Mouse (Mus musculus) megakaryocyte, embryonic 14.5 days (primary cell): ENCODE measurements around the gene Aurkb. TPM values are rescaled to one million over a fixed set of nuclear protein-coding genes. Genes with fewer than 3 reads are reported as not detected.

Experiments
- H3K27me3 ChIP-seq: replicated peaks from 2 replicates; pipeline ENCODE3; 2012; ENCODE audit warnings: inconsistent platforms
- H3K36me3 ChIP-seq: replicated peaks from 2 replicates; pipeline ENCODE3; 2012; ENCODE audit warnings: low read length, inconsistent platforms, mixed read lengths
- H3K4me1 ChIP-seq: 2 replicates; pipeline ENCODE4 v1.6.1; 2012; ENCODE audit warnings: inconsistent platforms
- H3K4me3 ChIP-seq: replicated peaks from 2 replicates; pipeline ENCODE3; 2012; ENCODE audit warnings: moderate library complexity, mild to moderate bottlenecking, inconsistent platforms
- H3K9me3 ChIP-seq: 2 replicates; pipeline ENCODE4 v1.6.1; 2012; ENCODE audit warnings: inconsistent platforms
- FLI1 ChIP-seq: IDR thresholded peaks from 2 replicates; pipeline ENCODE4 v1.6.1; 2012; ENCODE audit warnings: low read length, inconsistent platforms, mixed read lengths
- GATA1 ChIP-seq: IDR thresholded peaks from 3 replicates; pipeline ENCODE4 v1.6.1; 2012; ENCODE audit warnings: mixed read lengths, low read length, inconsistent platforms, borderline replicate concordance
- polyA plus RNA-seq: library from polyadenylated mRNA; stranded (reverse); fragments of >175 nt; gene quantifications from 2 replicates; pipeline ENCODE4 v1.2.3, GENCODE M21; 2012; ENCODE audit warnings: low replicate concordance; ENCODE audit not compliant: insufficient read depth

Gene Aurkb
- polyA plus RNA-seq, 1 experiment, result 41.3 TPM

DNA sequence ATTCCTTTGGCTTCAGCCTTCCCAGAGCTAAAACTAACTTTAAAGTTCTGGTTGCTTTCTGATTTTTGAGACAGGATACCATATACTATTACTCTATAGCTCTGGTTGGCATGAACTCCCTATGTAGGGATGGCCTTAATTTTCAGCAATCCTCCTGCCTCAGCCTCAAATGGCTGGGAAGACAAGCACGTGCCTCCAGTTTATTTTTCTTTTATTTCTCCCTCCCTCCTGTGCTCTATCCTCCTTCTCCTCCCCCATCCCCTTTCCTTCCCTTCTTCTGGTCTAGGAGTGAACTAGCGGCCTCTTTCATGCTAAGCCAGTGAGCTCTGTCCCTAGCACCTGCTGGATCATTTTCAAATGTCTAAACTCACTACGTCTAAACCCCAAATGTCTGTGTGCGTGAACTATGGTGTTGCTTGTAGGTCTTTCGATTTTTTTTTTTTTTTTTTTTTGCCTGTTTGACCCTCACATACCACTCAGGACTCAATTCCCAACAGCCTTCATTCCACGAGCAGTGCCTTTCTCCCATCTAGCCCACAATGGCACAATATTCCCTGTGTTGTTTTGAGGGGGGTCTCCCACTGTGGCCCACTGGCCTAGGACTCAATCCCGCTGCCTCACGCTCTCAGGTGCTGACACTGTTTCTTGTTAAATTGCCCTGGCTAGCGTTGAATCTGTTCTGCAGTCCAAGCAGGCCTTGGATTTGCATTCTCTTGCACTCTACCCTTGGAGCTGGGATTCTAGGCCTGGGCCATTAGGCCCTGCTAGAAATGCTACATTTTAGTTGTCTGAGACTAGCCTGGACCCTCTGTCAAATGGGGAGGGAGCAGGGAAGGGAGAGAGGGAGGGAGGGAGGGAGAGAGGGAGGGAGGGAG, 19.0 kb downstream of the Aurkb start:
- no peaks in the 10 kb centered on the region for H3K27me3 ChIP-seq
- peaks cover 51% of the 10 kb centered on the region for H3K4me1 ChIP-seq
- peak overlapping the region; percentile 93 for H3K4me3 ChIP-seq
- no peaks in the 10 kb centered on the region for H3K9me3 ChIP-seq
- no peaks in the 10 kb centered on the region for H3K36me3 ChIP-seq
- TF ChIP-seq GATA1 (no peak), FLI1 (no peak)

DNA sequence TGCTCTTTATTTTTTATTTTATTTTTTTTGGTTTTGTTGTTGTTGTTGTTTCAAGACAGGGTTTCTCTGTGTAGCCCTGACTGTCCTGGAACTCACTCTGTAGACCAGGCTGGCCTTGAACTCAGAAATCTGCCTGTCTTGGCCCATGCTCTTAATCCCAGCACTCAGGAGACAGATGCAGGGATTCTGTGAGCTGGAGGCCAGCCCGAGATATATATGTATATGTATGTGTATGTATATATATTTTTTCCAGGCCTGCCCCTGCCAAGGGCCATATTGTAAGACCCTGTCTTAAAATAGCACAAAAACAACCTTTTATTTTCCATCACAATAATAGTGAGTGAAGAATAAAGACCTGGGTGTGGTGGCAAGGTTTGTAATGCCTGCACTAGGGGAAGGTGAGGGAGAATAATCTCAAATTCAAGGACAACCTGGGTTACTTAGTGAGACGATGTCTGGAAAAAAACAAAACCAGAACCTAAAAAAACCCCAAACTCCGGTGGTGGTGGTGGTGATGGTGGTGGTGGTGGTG, 20.0 kb downstream of the Aurkb start:
- no peaks in the 10 kb centered on the region for H3K27me3 ChIP-seq
- no peaks in the 10 kb centered on the region for H3K36me3 ChIP-seq
- TF ChIP-seq FLI1 (no peak), GATA1 (no peak)
- H3K4me1 ChIP-seq, result peaks cover 60% of the 10 kb centered on the region
- H3K9me3 ChIP-seq, result no peaks in the 10 kb centered on the region
- peak overlapping the region; percentile 33 for H3K4me3 ChIP-seq

DNA sequence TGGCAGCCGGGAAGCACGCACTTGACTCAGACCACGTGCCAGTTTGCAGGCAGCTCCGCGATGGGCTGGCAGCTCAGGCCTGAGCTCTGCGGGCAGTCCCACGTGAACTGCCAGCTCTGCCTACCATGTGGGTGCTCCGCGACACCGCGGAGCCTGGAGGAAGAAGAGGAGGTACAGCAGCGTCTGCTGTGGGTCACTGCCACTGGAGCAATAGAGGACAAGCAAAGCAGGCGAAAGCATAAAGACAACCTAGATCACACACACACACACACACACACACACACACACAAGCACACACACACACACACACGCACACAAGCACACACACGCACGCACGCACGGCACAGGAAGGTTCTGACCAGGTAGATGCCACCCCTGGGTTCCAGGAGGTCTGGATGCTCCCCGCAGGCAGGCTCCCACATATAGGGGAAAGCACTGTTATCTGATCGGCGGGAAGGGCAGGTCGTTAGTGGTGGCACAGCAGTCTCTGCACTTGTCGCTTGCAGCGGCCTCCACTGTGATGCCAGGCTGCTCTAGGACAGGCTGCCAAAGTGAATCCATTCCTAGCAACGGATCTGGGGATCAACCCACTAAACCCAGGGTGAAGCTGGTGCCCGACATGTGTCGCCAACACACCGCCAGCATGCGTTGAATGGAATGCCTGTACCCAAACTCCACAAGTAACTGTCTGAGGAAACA, 20.9 kb downstream of the Aurkb start:
- Histone ChIP-seq H3K36me3 (no peaks in the 10 kb centered on the region), H3K9me3 (no peaks in the 10 kb centered on the region), H3K27me3 (no peaks in the 10 kb centered on the region), H3K4me3 (peak overlapping the region; percentile 90), H3K4me1 (peaks cover 59% of the 10 kb centered on the region)
- TF ChIP-seq GATA1 (0 out of 3 replicates have a peak, but pooled peaks have one; percentile 54), FLI1 (no peak)

DNA sequence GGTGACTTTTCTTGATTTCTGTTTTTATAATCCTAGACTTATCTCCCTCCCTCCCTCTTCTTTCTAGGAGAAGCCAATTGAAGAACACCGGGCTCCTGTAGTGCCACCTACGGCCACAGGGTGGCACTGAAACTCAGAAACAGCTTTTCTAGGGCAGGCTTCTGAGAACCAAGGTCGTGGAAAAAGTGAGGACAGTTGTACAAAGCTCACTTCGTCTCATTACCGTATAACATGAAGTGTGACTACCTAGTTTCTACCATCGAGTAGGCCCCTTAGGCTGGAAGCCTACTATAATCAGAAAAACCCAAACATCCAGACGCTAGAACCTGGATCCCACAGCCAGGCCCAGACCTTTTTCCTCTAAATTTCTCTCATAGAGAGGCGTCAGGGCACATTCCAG, 21.5 kb downstream of the Aurkb start:
- Histone ChIP-seq H3K4me3 (peak overlapping the region; percentile 28), H3K4me1 (peaks cover 59% of the 10 kb centered on the region), H3K9me3 (no peaks in the 10 kb centered on the region), H3K36me3 (no peaks in the 10 kb centered on the region), H3K27me3 (no peaks in the 10 kb centered on the region)
- TF ChIP-seq GATA1 (no peak), FLI1 (no peak)

DNA sequence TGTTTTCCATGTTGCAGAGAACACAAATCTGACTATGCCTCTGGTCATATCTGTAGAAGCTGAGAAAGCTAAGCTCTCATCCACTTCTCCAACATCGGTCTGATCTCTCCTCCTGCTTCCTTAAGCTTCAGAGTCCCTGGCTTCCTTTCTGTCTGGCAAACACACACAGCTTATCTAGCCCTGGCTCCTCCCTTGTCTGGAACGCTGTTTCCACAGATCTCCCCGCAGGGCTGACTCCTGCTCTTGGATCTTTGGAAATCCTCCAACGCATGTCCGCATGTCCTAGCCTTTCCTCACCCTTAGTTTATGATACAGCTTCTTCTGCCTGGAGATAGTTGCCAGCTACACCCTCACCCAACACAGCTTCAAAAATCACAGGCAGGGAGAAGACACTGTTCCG, 22.2 kb downstream of the Aurkb start:
- H3K27me3 ChIP-seq, result no peaks in the 10 kb centered on the region
- TF ChIP-seq GATA1 (no peak), FLI1 (no peak)
- peaks cover 66% of the 10 kb centered on the region for H3K4me1 ChIP-seq
- no peaks in the 10 kb centered on the region for H3K9me3 ChIP-seq
- H3K36me3 ChIP-seq, result no peaks in the 10 kb centered on the region
- H3K4me3 ChIP-seq, result no peak overlapping the region

DNA sequence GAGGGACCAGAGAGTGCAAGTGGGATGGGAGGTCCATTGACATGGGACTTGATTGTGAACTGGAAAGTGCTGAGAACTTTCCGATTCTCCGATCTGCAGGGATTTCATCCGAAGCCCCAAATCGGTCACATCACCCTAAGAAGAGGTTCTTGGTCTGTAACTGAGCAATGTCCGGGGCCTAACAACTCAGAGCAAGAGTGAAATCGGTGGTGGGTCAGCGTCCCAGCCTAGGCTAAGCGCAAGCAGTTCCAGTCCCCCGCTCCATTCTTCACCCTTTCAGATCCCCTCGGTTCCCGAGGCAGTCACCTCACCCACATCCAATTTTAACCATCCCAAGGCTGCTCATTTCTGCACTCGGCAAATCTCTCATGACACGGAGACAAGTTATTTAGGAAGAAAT, 24.6 kb downstream of the Aurkb start:
- peaks cover 75% of the 10 kb centered on the region for H3K4me1 ChIP-seq
- no peaks in the 10 kb centered on the region for H3K9me3 ChIP-seq
- H3K4me3 ChIP-seq, result peak overlapping the region; percentile 98
- TF ChIP-seq GATA1 (no peak), FLI1 (no peak)
- H3K36me3 ChIP-seq, result no peaks in the 10 kb centered on the region
- H3K27me3 ChIP-seq, result no peaks in the 10 kb centered on the region

DNA sequence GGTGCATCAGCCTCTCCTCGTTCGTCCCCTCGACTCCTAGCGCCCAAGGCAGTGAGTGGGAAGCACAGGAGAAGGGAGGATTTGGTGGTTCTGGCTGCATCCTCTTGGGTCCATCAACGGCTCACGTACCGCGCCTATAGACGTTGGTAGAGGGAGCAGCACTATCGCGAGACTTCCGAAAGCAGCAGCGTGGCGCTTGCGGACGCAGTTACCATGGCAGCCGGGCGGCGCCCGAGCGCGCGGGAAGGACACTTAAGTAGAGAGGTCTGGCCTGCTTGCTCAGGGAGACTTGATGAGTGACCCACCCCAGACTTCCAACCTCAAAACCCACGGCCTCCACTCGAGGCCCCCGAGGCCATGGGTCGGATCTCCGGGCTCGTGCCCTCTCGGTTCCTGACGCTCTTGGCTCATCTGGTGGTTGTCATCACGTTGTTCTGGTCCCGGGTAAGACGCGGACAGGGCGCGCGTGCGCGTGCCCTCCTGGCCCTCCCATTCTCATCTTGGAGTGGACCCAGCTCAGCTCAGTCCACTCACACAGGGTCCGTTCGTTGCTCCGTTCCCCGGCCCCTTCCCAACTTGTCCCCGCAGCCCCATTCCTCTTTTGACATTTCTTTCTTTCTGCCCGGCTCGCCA, 25.3 kb downstream of the Aurkb start, which contains the start of gene Tmem107:
Gene Tmem107, plus strand, starts transcription at position 217 of the 633 bp plus-strand sequence.
- H3K4me1 ChIP-seq, result peaks cover 75% of the 10 kb centered on the region
- H3K4me3 ChIP-seq, result peak within 1 kb of the TSS; percentile 98

DNA sequence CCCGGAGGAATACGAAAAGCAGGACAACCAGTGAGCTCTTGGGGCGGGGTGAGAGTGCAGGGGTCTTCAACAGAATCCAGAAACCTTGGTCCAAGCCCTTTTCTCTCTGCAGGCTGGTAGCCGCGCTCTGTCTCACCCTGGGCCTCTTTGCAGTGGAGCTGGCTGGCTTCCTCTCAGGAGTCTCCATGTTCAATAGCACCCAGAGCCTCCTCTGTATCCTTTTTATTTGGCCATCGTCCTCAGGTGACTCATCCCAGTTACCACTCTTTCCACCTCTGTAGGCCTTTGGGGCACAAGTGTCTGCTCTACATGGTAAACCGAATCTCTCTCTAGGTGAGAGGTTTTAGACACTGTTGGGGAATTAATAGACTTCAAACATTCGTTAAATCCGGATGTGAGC, 25.8 kb downstream of the Aurkb start:
- no peaks in the 10 kb centered on the region for H3K27me3 ChIP-seq
- H3K36me3 ChIP-seq, result no peaks in the 10 kb centered on the region
- peaks cover 74% of the 10 kb centered on the region for H3K4me1 ChIP-seq
- H3K9me3 ChIP-seq, result no peaks in the 10 kb centered on the region
- TF ChIP-seq GATA1, result no peak
- no peak for TF ChIP-seq FLI1
- H3K4me3 ChIP-seq, result peak overlapping the region; percentile 98

More for the DNA sequence above, 25.3 kb downstream of the Aurkb start, which contains the start of gene Tmem107:
- no peaks in the 10 kb centered on the region for H3K27me3 ChIP-seq
- no peaks in the 10 kb centered on the region for H3K36me3 ChIP-seq
- TF ChIP-seq GATA1, result no peak
- no peak for TF ChIP-seq FLI1
- H3K9me3 ChIP-seq, result no peaks in the 10 kb centered on the region

DNA sequence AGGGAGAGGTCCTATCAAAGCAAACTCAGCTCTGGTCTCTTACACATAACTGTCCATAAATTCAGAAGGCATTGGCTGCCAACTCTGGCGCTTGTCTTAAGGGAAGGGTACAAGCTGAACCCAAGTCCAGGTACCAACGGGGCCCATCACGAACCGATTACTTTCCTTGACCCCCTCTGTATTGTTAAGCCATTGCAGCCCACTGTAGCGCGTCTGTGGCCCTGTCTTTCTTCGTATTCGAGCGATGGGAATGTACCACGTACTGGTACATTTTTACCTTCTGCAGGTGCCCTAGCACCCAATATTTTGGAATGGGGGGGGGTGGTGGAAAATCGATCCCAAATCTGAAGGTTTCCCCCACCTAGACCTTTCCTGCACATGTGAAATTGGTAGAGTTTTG, 26.8 kb downstream of the Aurkb start:
- Histone ChIP-seq H3K27me3 (no peaks in the 10 kb centered on the region), H3K36me3 (no peaks in the 10 kb centered on the region), H3K4me1 (peaks cover 73% of the 10 kb centered on the region), H3K9me3 (no peaks in the 10 kb centered on the region), H3K4me3 (peak overlapping the region; percentile 88)
- TF ChIP-seq FLI1 (no peak), GATA1 (no peak)

DNA sequence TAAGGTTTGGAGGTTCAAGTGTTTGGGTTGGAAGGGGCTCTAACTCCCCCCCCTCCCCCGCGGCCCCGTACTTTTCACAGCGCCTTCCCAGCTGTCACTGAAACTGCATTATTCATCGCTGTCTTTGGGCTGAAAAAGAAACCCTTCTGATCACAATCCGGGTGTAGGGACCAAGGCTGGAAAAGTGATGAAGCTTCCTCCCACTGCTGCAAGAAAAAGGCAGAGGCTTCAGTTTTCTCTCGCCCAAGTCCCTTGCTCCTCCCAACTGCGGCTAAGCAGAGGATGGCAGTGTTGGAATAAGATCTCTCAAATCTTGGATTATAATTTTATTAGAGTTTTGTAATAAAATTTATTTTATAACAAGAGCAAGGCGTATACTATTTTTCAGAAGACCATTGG, 27.2 kb downstream of the Aurkb start:
- TF ChIP-seq FLI1 (no peak), GATA1 (no peak)
- H3K9me3 ChIP-seq, result no peaks in the 10 kb centered on the region
- peaks cover 73% of the 10 kb centered on the region for H3K4me1 ChIP-seq
- H3K36me3 ChIP-seq, result no peaks in the 10 kb centered on the region
- peak overlapping the region; percentile 88 for H3K4me3 ChIP-seq
- no peaks in the 10 kb centered on the region for H3K27me3 ChIP-seq
